Mouse (Mus musculus) cerebellum, adult 2 months (tissue): ENCODE measurements around the gene Sarnp.

Experiments
- CTCF ChIP-seq: fragments of 200-500 bp; IDR thresholded peaks from 2 replicates; pipeline ENCODE4 v1.5.1; 2011; ENCODE audit warnings: low read depth, mild to moderate bottlenecking, control low read depth, low read length, moderate library complexity, borderline replicate concordance; ENCODE audit not compliant: insufficient read depth
- POLR2A ChIP-seq: fragments of 200-500 bp; IDR thresholded peaks from 2 replicates; pipeline ENCODE4 v1.6.1; 2011; ENCODE audit warnings: low read length, control low read depth, borderline replicate concordance; ENCODE audit not compliant: insufficient read depth

DNA sequence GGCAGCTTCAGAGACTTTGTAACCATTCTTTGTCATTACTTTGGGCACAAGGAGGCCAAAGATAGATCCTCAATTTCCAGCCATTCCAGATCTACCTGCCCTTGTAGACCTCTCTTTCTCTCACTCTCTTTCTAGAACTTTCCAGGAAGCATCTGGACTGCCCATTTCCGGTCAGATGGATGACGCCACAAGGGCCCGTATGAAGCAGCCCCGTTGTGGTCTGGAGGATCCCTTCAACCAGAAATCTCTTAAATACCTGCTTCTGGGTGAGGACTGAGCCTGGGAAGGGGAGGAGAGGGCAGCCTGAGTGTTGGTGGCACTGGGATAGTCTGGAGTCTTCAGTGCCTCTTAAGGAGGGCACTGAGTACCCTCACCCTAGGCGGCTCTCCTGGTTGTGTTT lies 22.7 kb upstream of the Sarnp start:
- TF ChIP-seq POLR2A, result no peak
- TF ChIP-seq CTCF, result no peak
